Mouse (Mus musculus) gastrocnemius, postnatal 4 days (tissue): ENCODE data around the gene Rtn4rl1. TPM values are rescaled to one million over a fixed set of nuclear protein-coding genes. Genes with fewer than 3 reads are reported as not detected.
"Not testable (repeated sequence)": the region's sequence is repeated elsewhere in the genome, so short reads cannot be mapped to it uniquely, and the experiment has no call there.

Source experiments
- DNase-seq, 2 experiments: peaks; one replicate each; pipeline ENCODE4 v3.0.0; 2021 to 2022; ENCODE audit warnings: low spot score in 2 of 2, mixed read lengths in 2 of 2
- total RNA-seq, 2 experiments: library from RNA; stranded (reverse); gene quantifications; 2 replicates each; pipeline ENCODE4 v1.2.3; 2021

Rtn4rl1 gene
- total RNA-seq, 2 experiments from 2014 or later: 4.2 to 5.0 TPM

GRCm38 (mm10) chr11:75268492-75268891 is 74.9 kb downstream of the Rtn4rl1 start:
- DNase-seq: no peak

- DNase-seq: no peak
These were observed 75.6 kb downstream of the Rtn4rl1 start for GRCm38 (mm10) chr11:75269213-75269612.

- DNase-seq: no peak
These were observed 76.8 kb downstream of the Rtn4rl1 start for GRCm38 (mm10) chr11:75270276-75270984.

GRCm38 (mm10) chr11:75270985-75271434 is 77.4 kb downstream of the Rtn4rl1 start:
- DNase-seq: peak in 1 of 2 experiments; percentile 40

- no peak for DNase-seq
These were observed 79.9 kb downstream of the Rtn4rl1 start for GRCm38 (mm10) chr11:75273466-75273865.

- no peak for DNase-seq
These were observed 81.5 kb downstream of the Rtn4rl1 start for GRCm38 (mm10) chr11:75275035-75275434.

- DNase-seq: no peak
These were observed 84.5 kb downstream of the Rtn4rl1 start for GRCm38 (mm10) chr11:75278115-75278514.

GRCm38 (mm10) chr11:75279013-75279341 is 85.4 kb downstream of the Rtn4rl1 start:
- no peak for DNase-seq

GRCm38 (mm10) chr11:75279342-75280065 is 85.9 kb downstream of the Rtn4rl1 start:
- no peak for DNase-seq

GRCm38 (mm10) chr11:75280066-75280410 is 86.5 kb downstream of the Rtn4rl1 start:
- no peak for DNase-seq

- DNase-seq: no peak
These were observed 86.9 kb downstream of the Rtn4rl1 start for GRCm38 (mm10) chr11:75280435-75281001.

- no peak for DNase-seq
These were observed 88.0 kb downstream of the Rtn4rl1 start for GRCm38 (mm10) chr11:75281380-75282256.

GRCm38 (mm10) chr11:75282496-75283120 is 89.0 kb downstream of the Rtn4rl1 start:
- no peak for DNase-seq

- DNase-seq: not testable (repeated sequence)
These were observed 90.2 kb downstream of the Rtn4rl1 start for GRCm38 (mm10) chr11:75283784-75284183.

- DNase-seq: no peak
These were observed 92.4 kb downstream of the Rtn4rl1 start for GRCm38 (mm10) chr11:75285893-75286467.

GRCm38 (mm10) chr11:75286868-75287267 is 93.3 kb downstream of the Rtn4rl1 start:
- DNase-seq: no peak

GRCm38 (mm10) chr11:75287940-75288339 is 94.4 kb downstream of the Rtn4rl1 start:
- no peak for DNase-seq

- DNase-seq: no peak
These were observed 94.9 kb downstream of the Rtn4rl1 start for GRCm38 (mm10) chr11:75288517-75288916.

GRCm38 (mm10) chr11:75289120-75289519 is 95.5 kb downstream of the Rtn4rl1 start:
- DNase-seq: no peak

GRCm38 (mm10) chr11:75290566-75291271 is 97.1 kb downstream of the Rtn4rl1 start:
- DNase-seq: peak; percentile 58 to 85
